Mouse (Mus musculus) myocyte (in vitro differentiated cells): ENCODE measurements around the gene Olfr111.
"Not testable (repeated sequence)": the region's sequence is repeated elsewhere in the genome, so short reads cannot be mapped to it uniquely, and the experiment has no call there.

ENCODE experiments used
- CEBPB ChIP-seq: IDR thresholded peaks from 2 replicates; pipeline ENCODE4 v1.6.1; 2011; ENCODE audit warnings: mild to moderate bottlenecking, moderate library complexity; ENCODE audit not compliant: poor library complexity, insufficient read depth, severe bottlenecking
- E2F4 ChIP-seq: IDR thresholded peaks from one replicate; pipeline ENCODE4 v1.6.1; 2011; ENCODE audit warnings: mild to moderate bottlenecking, control low read depth, moderate library complexity; ENCODE audit not compliant: insufficient read depth
- MAX ChIP-seq: IDR thresholded peaks from one replicate; pipeline ENCODE4 v1.6.1; 2011; ENCODE audit warnings: low read depth, mild to moderate bottlenecking, control low read depth
- MYOD1 ChIP-seq, 3 experiments: IDR thresholded peaks; one replicate each; pipeline ENCODE4 v1.6.1; 2011; ENCODE audit warnings: control low read depth in 2 of 3, low read depth in 2 of 3, mild to moderate bottlenecking in 2 of 3, moderate library complexity in 1 of 3; ENCODE audit not compliant: insufficient read length in 2 of 3, control insufficient read depth in 1 of 3
- MYOG ChIP-seq, 3 experiments: IDR thresholded peaks; one replicate each; pipeline ENCODE4 v1.6.1; 2011; ENCODE audit warnings: control low read depth in 2 of 3, low read depth in 2 of 3, mild to moderate bottlenecking in 2 of 3; ENCODE audit not compliant: insufficient read length in 2 of 3, control insufficient read depth in 1 of 3, insufficient read depth in 1 of 3
- POLR2A ChIP-seq: IDR thresholded peaks from one replicate; pipeline ENCODE4 v1.6.1; 2011; ENCODE audit warnings: low read depth, mild to moderate bottlenecking, control low read depth, moderate library complexity; ENCODE audit not compliant: insufficient read length
- REST ChIP-seq: IDR thresholded peaks from one replicate; pipeline ENCODE4 v1.6.1; 2011; ENCODE audit warnings: mild to moderate bottlenecking, control low read depth, moderate library complexity; ENCODE audit not compliant: insufficient read depth, insufficient read length
- TCF12 ChIP-seq: IDR thresholded peaks from one replicate; pipeline ENCODE4 v1.6.1; 2011; ENCODE audit warnings: mild to moderate bottlenecking, control low read depth; ENCODE audit not compliant: poor library complexity, insufficient read depth, severe bottlenecking
- TCF3 ChIP-seq: IDR thresholded peaks from one replicate; pipeline ENCODE4 v1.6.1; 2011; ENCODE audit warnings: low read depth, control low read depth; ENCODE audit not compliant: insufficient read length

- TF ChIP-seq POLR2A; TCF3; CEBPB; MYOD1 (IDR thresholded peaks at IDR 0.05; ENCODE audit: control insufficient read depth in 1 of 3, insufficient read length in 2 of 3, low read depth in 2 of 3); REST; MYOG (IDR thresholded peaks at IDR 0.05; ENCODE audit: control insufficient read depth in 1 of 3, insufficient read depth in 1 of 3, insufficient read length in 2 of 3, low read depth in 2 of 3); MAX; E2F4; TCF12: not testable (repeated sequence)
These were observed 30.6 kb downstream of the Olfr111 start for GRCm38 (mm10) chr17:37538416-37538815.
